Mouse (Mus musculus) kidney, postnatal 4 days (tissue): ENCODE measurements at regions not wholly inside any gene's neighbourhood (a gene's known extent, or its start where the extent isn't known, plus 50 kb on each side); places are given as distances from the start of the nearest gene placed in this dataset.

Experiments used
- DNase-seq, 2 experiments: peaks; one replicate each; pipeline ENCODE4 v3.0.0; 2021; ENCODE audit warnings: mixed read lengths in 2 of 2

DNA sequence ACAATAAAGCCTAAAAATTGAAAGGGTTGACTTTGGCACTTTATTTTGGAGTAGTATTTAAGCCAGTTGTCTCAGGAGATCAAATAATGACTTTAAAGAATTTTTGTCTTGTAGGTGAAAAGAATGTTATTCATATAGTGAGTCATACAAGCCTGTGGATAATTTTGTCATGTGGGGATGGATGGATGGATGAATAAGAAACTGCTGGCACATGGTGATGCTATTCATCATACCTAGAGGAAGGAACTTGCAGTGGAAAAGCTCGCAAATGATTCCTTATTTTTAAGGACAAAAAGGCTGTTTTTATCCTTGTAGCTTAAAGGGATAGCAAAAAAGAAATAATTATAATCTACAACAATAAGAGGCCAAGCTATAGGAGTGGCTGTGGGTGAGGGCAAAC lies 655.4 kb upstream of the Auts2 start:
- no peak for DNase-seq

DNA sequence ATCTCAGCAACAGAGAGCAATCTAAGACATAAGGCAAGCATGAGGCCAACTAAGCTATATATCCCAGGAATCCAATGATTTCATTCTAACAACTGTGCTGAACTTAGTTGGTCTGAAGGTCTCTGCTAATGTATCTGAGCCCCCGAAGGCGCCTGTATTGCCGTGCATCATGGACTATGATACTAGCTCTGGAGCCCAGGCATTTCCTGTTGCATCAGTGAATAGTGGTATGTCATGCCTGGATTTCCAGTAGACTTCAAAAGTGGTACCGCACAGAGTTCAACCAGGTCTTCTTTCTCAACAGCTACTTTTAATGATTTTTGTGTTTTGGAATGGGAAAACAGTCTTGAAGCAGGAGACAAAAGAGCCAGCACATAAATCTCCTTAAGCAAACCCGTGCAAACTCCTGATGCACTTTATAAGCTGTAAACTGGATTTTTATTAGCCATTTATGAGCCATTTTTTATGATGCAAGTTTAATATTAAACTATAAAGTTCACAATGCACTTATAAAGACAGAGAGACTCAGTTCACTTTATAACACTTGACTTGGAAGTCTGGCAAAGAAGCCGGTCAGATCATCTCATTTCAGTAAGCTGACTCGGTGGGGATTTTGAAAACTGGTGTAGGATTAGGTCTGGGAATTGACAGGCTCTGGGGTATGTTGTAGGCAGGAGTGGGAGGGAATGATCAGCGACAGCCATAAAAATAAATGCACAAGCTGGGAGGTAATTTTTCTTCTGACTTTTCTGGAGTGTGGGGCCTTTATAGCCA lies 646.8 kb upstream of the Auts2 start:
- DNase-seq: no peak

DNA sequence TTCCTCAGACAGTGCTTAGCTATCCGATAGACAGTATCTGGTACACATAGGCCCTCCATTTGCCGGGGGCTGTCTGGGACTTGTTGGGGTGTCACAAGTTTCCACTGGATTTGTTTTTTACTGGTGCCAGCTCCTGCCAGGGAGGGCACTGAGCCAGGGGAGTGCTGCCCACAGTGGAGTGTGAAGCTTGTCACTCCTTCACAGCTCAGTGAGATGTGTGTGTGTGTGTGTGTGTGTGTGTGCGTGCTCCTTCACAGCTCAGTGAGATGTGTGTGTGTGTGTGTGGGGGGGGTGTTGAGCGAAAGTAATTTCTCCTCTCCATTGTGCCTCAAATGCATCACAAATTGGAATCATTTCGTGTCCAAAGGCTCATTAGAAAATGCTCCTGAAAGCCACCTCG lies 632.5 kb upstream of the Auts2 start:
- no peak for DNase-seq

DNA sequence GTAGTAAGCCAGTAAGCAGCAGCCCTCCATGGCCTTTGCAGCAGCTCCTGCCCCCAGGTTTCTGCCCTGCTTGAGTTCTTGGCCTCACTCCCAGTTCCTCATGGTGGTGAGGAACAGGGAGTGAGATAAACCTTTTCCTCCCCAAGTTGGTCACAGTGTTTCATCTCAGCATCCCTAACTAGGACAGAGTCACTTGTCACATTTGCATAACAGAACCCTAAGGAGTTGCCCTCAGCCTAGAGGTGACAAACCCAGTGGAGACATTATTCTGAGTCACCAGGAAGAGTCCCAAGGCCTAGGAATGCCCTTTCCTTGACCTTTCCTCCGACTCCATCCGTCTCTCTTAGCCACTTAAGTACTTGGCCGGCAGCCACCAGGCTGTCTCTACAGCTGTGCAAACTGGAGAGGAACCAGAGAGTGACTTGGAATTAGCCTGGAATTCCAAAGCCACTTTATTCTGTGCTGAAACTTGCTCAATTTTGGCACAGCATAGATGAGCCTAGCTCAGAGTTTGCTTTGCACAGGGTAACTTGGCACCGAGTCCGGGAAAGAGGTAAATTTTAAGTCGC lies 630.1 kb upstream of the Auts2 start:
- peak; percentile 83 to 88 for DNase-seq

DNA sequence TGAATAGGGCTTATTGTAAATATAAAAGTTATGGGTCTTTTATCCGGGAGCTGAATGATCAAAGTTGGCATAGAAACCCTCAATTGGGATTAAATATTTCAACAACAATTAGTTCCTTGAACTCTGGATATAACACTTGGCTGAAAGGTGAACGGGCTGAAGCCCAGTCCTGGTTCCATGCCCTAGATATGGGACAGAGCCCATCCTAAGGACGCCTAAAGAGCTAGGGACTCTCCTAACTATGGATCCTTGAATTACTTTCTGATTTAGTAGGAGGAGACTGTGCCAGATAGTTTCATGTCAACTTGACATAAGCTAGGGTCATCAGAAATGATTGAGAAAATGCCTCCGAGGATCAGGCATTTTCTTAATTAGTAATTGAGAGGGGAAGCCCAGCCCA lies 629.5 kb upstream of the Auts2 start:
- DNase-seq: no peak

DNA sequence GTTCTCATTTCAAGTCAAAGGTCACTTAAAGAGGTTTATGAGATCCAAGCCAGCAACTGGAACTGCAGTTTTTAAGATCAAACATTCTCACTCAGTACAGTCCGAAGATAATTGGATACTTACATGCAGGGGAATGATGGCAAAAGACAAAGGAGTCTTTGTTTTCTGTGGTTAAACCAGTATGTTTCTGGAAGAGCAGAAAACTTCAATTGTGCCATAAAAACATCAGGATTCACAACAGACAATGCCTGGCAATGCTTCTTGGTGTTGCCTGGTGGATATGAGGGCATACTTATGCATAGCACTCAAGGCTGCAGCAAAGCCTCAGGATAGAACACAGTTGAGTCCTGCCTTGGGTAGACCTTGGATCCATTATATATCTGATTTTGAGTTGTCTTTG lies 628.1 kb upstream of the Auts2 start:
- DNase-seq: no peak

DNA sequence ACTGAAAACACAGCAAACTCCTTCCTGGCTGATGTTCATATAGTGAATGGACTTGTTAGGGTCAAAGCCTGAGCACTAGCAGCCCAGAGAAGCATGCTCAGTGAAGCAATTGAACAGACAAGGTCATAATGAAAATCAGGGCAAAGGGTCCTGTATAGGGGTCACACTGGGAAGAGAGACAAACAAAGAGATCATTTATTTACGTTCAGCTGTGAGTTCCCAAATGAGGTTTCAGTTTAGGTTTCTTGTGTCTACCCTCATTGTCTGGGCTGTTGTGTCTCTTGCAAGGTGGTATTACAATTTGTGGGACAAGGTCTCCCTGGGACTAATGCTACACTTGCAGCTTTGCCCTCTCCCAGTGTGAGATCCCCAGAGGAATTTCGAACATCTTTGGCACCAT lies 624.4 kb upstream of the Auts2 start:
- DNase-seq: no peak

DNA sequence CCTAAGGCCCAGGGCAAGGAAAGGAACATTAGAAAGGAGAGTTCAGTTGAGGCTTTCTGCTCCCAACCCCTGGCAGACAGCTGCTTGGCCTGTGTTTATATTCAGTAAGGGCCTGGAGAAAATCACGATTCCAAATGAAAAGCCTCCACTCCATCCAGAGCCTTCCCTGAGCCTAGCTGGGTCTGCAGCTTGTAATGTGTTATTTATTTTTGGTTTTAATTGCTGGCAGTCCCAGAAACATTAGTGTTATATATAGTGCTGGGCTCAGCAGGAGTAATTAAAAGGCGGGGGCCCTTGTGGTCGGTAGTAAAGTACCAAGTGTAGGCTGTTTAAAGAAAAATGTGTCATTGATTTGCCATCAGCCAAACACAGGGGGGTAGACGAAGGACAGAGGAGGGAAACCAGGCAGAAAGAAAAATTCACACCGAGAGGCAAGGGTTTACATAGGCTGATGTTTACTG lies 623.9 kb upstream of the Auts2 start:
- no peak for DNase-seq

DNA sequence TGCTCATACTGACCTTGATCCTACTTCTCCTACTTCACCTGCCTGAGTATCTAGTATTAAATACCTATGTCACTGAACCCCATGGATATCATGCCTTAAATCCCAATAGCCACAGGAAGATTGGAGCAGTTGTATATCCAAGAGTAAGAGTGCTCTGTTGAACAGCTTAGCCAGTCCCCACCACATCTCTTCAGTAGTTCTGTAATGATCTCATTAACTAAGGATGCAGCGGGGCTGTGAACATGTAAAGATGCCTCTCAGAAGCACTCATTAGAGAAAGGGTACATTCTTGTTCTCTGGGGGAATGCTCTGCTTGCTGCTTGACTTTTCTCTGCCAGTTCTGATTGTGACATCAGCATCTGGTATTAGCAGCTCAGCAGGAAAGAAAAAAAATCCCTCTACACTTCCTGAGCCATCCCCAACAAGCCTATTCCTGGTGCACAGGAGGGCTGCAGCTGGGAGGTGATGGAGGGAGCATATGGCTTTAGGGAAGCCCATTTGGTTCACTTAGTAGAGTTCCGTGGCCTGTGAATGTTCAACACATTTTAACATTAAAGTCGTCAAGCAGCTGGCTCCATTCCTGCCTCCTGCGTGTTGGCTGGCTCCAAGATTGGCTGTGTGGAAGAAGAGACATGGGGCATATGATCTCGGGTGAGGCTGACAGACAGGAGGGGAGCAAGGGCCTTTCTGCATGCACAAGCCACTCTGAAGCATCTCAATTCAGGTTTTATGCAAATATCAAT lies 613.1 kb upstream of the Auts2 start:
- DNase-seq: no peak

DNA sequence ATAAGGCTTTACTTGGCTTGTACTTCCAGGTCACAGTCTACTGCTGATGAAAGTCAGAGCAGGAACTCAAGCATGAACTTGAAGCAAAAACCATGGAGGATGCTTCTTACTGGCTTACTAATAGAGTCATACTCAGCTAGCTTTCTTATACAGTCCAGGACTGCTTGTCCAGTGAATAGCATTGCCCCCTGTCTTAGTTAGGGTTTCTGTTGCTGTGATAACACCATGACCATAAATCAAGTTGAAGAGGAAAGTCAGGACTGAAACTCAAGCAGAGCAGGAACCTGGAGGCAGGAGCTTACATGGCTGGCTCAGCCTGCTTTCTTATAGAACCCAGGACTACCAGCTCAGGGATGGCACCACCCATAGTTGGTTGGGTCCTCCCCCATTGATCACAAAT lies 602.9 kb upstream of the Auts2 start:
- no peak for DNase-seq

DNA sequence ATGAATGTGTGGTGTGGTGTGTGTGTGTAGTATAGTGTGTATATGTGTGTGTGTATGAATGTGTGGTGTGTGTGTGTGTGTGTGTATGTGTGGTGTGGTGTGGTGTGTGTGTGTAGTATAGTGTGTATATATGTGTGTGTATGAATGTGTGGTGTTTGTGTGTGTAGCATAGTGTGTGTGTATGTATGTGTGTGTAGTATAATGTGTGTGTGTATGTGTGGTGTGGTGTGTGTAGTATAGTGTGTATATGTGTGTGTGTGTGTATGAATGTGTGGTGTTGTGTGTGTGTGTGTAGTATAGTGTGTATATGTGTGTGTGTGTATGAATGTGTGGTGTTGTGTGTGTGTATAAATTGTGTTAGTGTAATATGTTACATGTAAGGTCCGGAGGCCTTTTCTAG lies 600.5 kb upstream of the Auts2 start:
- no peak for DNase-seq

DNA sequence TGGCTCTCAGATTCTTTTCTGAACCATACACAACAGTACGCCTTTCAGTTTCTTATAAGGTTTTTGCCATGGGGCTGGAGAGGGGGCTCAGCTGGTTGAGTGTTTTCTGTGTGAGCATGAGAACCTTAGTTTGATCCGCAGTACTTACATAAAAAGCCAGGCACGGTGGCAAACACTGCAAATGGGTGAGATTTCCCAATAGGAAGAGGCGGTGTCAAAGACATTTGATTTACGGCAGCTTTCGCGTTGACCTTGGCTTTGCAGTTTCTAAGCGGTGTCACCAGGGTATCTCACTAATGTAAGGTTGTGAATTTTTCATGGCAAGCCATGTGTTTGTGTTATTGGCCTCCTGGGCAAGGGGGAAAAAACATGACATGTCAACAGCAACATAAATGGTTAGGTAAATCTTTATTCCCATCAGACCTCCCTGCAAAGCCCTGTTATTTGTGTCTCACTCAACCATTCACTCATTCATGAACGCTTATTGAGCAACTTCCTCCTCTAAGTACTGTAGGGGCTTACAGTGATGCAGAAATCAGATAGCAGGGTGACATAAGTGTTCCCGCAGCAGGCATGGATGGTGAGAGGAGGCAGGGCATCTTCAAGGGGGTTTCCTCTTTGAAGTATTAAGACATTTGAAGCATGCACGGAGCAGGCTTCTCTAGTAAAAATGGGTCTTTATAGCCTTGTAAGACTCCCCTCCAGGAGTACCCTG lies 599.4 kb upstream of the Auts2 start:
- peak in 1 of 2 experiments; percentile 4 for DNase-seq

DNA sequence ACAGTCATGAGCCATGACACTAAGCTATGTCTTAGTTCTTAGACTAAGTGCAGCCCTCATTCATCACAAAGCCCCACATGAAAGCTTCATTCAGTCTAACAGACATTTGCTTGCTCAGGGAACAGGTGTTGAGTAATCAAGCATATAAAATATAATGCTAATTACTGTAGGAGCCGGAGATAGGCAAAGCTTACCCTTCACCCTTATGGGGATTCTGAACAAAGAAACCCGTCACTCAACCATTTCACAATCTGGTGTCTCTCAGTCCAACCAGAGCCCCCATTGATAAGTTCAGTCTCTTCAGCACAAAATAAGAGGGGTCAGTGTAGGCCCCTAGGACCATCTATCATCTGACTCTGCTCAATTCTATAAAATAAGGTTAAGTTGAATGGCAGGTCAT lies 587.9 kb upstream of the Auts2 start:
- no peak for DNase-seq

DNA sequence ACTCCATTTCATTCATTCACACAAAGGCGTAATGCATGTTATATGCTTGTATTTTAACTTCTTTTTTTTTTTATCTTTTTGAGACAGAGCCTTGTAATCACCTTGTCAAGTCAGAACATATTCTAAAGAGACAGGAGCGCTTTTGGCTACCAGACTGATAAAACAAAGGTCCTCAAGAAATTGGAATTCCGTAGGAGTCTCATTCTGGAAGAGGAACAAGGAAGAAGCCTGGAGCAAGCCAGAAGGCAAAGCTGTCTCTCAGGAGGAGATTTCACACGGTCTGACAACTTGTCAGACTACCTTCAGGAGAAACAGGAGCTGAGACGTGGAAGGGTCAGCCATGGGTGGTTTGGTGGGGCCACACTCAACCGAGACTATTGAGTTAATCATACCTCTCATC lies 587.2 kb upstream of the Auts2 start:
- DNase-seq: no peak

DNA sequence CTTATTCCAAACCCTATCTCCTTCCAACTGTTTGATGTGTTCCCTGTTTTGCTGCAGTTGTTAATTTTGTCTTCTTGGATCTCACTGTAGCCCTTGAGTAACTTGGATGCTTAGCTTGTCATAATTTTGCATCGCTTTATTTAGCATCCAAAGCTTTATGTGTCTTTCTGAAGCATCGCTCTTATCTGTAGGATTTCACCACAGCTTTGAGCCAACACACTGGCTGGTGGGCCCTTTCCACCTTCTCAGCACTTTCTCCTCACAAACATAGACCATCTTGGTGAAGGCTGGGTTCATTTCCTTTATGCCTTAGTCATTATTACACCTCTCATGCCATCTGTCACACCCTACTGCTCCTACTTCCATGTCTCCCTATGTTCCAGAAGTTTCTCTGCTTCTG lies 581.1 kb upstream of the Auts2 start:
- no peak for DNase-seq

DNA sequence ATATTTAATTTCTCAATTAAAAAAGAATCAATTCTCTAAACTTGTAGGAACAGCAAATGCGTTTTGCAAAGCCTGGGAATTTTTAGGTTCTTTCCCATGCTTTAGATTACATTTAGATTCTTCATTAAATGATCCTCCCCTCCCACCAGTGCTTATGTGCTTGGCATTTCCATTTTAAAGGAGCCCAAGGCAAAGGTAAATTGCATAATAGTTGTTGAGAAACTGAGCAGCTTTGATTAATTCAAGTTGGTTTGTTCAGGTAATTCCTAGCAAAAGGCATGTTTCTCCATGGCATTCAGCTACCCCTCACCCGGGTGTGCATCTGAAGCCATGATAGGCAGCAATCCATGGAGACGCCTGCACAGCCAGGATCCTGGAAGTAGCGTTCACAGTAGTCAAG lies 570.8 kb upstream of the Auts2 start:
- DNase-seq: no peak

DNA sequence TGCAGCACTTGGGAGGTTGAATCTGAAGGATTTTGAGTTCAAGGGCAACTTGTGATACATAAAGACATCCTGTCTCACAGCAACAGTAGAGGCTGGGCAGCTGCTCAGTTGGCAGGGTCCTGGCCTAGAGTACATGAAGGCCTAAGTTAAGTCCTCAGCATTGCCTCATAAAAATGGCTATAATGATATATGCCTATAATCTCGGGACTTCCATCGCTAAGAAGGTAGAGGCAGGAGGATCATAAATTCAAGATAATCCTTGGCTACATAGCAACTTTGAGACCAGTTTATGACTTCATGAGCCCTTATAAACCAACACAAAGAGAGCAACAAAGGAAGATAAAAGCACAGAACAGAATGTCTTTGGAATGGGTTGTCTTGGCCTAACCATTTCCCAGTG lies 570.0 kb upstream of the Auts2 start:
- DNase-seq: no peak

DNA sequence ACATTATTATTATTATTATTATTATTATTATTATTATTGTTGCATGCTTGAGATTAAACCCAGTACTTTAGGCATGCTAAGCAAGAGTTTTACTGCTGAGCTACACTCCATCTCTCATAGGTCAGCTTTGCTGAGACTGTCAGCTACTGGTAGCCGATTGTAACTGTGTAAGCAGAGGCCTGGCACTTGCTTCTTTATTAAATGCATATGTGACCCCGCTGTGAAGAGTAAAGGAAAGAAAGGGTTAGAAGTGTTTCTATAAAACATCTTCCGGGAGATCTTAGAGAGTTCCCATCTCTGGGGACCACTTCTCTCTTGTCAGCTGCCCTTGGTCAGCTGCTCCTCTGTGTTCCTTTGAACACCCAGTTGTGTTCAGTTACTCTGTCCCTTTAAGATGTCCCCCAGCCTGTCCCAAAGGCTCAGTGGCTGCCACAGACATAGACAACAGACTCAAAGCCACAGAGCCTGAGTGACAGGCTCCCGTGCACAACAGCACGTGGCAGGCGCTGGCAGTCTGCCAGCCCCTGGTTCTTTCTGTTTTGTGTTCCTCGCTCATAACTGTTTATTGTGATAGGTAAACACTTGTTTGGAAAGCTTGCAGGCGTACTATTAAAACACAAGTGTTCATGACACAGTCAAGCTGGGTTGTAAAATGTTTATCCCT lies 563.7 kb upstream of the Auts2 start:
- peak; percentile 21 to 45 for DNase-seq

DNA sequence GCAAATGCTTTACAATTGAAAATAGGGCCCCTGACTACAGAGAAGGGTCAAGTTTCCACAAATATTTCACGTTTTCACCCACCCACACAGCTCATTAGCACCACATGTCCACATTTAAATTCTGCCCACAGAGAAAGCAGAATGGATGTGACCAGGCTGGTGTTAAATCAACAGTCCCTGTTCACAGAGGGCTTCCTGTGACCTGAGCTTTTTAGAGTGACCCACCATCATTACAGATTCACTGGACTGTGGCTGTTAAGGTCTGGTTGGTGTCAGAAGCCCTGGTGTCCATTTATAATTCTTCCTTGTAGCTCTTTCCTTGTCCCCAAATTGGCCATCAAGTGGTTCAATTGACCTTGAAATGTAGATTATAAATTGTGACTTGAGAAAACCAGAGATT lies 553.2 kb upstream of the Auts2 start:
- DNase-seq: no peak

DNA sequence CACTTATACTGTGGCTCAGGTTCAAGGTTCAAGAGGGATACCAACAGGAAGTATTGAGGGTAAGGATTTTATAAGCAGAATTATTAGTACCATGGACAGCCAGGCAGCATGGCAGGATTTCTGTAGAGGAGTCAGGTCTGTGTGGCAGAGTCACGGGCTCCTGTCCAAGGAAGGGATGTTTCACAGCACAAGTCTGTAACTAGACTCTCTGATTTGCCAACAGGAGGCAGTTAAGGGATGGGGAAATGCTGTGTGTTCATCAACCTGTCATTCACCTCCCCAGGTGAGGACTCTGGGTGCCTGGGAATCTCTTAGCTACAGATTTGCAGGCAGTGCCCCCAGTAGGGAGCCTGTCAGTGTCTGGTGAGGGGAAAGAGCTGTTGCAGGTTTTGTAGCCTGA lies 541.7 kb upstream of the Auts2 start:
- no peak for DNase-seq

DNA sequence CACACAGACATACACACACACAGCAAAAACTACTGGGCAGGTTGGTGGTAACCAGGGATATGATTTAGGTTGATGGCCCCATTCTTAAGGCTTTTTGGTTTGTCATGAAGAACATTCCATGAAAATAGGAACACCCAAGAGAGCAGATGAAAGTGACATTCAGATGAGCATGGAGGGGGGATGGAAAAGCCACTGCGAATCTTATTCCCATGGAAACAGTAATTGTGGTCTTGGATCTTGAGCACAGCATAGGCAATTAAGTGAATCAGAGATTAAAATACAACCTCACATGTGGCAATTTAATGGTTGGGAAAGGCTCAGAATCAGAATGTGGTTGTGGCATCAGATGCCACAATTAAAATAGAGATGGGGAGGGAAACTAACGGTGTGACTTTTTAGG lies 537.6 kb upstream of the Auts2 start:
- DNase-seq: no peak

DNA sequence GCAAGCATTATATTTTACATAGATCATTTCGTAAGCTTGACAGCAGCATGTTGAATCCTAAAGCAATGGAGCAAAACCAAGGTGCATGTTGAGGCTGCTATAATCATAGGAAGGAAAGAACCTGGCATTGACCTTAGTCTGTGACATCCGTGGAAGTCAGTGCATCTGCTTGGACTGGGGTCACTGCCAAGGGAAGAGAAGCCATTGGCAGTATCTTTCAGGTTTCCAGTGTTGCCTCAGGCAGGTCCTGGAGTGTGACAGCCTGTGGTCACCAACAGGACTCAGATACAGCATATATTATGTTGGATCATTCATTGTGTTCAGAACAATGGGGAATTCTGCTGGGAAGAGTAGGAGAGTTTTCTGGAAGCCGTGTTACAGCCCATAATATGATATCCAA lies 535.8 kb upstream of the Auts2 start:
- no peak for DNase-seq

DNA sequence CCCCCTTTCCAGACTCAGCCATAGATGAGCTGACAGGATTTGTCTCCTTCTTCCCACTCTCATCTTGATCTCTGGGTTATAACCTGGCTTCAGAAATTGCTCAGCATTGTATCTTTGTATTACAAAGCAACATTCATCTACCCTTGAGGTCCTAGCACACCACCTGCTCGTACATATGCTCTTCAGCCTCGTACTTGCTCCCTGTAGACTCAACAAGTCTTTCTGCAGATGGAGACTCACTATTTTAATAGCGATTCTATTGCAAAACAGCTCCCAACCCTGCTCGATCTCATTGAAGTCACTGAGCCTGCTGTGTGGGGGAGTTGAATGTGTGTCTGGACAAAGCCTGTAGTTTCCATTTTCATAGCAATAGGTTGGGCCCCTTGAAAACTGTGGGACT lies 535.2 kb upstream of the Auts2 start:
- no peak for DNase-seq
